Mouse (Mus musculus): ENCODE measurements around the gene Iqcf1.
"Not testable (repeated sequence)": the region's sequence is repeated elsewhere in the genome, so short reads cannot be mapped to it uniquely, and the experiment has no call there.

The Iqcf1 gene

DNA sequence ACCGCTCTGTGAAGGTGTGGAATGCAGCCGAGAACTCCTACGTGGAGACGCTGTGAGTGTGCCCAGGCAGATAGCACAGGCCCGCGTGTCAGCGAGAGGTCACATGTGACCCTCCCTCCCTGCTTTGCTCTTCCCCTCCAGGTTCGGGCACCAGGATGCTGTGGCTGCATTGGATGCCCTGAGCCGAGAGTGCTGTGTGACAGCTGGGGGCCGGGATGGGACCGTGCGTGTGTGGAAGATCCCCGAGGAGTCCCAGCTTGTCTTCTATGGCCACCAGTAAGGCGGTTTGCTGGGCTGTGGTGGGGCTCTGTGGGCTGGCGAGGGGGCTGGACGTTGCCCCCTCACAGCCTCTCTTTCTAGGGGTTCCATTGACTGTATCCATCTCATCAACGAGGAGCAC lies 16.2 kb upstream of the Iqcf1 start:
- DNase-seq = no peak

DNA sequence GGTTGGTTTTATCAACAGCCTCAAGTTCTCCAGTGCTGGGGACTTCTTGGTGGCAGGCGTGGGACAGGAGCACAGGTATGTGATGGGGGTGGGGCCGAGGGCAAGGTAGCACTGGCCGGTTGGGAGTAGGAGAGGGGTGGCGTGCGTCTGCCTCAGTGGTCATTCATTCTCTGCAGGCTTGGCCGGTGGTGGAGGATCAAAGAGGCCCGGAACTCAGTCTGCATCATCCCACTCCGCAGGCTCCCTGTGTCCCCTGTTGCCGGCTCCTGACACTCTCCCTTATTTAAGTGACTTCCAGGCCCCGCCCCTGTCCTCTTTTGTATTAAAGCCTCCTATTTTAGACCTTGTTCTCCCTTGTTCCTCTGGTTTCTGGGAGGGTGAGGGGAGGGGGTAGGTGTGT lies 14.7 kb upstream of the Iqcf1 start:
- no peak for DNase-seq

DNA sequence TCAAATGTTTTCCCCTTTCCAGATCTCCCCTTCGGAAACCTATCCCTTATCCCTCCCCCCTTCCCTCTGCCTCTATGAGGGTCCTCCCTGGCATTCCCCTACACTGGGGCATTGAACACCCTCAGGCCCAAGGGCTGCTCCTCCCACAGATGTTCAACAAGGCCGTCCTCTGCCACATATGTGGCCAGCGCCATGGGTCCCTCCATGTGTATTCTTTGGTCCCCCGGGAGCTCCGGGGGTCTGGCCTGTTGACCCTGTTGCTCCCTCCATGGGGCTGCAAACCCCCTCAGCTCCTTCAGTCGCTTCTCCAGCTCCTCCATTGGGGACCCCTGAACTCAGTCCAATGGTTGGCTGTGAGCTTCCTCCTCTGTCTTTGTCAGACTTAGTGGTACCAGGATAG lies 12.2 kb upstream of the Iqcf1 start:
- not testable (repeated sequence) for DNase-seq

DNA sequence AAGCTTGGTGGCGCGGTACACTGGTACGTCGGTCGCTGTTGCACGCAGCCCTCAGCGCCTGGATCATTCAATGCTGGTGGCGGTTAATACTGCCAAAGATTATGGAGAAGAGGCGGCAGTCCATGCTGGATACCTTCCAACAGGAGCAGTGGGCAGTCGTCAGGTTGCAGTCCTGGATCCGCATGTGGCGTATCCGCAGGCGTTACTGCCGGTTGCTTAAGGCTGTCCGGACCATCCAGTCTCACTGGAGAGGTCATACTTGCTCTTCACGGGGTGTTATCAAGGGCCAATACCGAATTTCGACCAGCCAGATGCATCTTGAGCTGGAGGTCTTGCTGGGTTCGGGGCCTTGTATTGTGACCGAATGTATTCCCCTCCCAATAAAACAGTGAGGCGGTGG lies 2.1 kb downstream of the Iqcf1 start:
- DNase-seq = no peak

DNA sequence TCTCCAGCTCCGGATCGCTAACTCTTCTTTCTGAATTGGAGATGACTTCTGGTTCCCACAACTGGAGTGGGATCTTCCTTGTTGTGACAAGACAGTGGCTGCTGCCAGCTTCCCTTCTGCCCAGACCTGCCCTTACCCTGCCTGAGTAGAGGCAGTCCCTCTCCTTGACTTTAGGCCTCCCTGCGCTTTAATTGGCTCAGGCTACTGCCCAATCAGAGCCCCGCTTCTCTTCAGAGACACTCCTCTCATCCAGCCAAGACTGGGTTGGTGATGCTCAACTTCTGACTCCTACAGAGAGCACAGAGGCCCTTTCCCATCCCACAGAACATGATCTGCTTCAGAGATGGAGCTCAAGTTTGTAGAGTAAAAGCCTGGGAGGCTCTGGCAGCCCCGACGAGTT lies 4.5 kb downstream of the Iqcf1 start:
- no peak for DNase-seq

DNA sequence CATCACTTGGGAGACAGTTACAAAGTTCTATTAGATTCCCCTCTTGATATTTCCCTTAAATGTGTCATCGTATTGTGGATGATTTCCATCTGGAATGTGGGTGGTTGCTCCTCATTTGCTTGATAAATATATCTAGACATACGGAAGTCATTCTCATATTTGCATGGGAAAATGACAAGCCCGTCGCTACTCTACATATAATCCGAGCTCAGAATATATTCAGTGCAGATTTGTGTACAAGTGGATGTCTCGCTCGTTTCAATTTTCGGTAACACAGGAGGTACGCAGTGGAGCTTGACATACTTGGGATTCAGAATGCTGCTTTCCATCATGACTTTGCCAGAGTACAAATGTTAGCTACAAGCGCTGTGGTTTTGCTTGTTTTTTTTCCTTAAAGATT lies 9.6 kb downstream of the Iqcf1 start:
- DNase-seq = no peak

DNA sequence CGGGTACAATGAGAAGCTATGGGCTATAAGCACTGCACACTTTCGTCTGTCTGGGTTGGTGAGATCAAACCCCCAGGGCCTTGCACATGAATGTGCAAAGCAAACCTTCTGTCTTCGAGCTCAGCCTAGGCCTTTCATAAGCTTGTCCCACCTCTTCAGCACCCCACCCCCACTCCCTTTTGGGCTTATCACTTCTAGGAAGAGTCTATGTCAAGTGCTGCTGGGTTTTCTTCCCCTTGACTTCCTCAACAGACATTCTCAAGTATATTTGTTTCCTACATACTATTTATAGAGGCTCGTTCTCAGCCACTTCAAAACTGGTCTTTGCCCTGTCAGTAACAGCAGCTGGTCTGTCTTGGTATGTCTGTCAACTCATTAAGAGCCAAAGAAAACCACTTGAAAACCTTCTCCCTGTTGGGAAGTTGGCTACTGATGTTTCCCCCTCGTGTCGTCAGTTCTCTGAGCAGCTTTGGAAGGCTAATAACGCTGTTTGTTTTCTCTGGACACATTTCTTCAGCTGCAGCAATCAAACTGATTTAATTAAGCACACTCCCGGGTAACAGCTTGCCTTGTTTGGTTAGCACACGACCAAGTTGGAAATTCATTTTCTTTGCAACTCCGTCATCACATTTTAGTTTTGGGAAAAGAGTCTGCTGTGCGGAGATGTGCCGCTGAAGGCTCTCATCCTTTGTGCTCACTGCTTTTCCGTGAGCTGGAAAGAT lies 13.1 kb downstream of the Iqcf1 start:
- DNase-seq = no peak

DNA sequence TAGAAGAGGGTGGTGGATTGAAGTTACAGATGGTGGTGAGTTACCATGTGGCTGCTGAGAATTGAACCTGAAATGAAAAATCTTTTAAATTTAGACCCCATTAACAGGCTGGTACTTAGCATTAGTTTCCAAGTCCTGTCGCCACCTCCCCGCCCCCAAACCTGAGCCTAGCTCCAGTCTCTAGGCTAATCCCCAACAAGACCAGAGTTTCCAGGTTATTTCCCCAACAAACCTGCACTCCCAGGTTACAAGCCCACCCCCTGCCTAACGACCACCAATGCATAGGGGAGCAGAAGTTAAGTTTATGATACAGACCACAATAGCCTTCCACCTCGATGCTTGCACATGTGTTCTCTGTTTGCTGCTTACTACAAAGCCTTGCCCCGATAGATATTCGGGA lies 13.8 kb downstream of the Iqcf1 start:
- DNase-seq = no peak

DNA sequence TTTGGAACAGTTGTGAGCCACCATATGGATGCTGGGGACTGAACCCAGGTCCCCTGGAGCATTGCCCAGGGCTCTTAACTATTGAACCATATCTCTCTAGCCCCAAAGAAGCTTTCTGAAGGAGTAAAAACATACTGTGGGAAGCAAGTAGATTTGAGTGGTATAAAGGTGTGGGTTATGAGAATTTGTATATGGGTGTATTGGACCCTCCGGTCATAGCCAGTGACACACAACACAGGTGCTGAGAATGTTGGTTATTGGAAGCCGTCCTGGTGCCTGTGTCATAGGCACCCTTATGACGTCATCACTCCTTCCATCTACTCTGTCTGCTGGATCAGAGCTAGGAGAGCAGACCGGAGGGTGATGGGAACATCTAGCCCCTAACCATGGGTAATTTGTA lies 14.5 kb downstream of the Iqcf1 start, which contains the start of gene Iqcf5:
Gene Iqcf5 (plus strand): TSS at position 301 of the 400 bp plus-strand sequence.
- no peak for DNase-seq

DNA sequence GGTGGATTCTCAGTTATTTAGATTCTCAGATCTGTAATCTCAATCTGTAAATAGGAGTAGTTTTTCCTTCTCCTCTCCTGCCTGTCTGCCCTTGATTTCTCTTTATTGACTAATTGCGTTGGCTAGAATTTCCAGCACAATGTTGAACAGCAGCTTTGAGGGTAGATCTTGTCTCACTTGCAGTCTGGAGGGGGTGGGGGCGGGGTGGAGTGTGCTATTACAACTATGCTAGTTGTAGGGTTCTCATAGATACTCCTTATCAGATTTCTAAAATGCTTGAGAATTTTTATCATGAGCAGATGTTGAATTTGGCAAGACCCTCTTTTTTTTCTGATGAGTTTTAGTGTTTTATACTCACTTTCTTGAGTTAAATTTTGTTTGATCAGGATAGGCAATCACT lies 19.7 kb downstream of the Iqcf1 start:
- DNase-seq = no peak

DNA sequence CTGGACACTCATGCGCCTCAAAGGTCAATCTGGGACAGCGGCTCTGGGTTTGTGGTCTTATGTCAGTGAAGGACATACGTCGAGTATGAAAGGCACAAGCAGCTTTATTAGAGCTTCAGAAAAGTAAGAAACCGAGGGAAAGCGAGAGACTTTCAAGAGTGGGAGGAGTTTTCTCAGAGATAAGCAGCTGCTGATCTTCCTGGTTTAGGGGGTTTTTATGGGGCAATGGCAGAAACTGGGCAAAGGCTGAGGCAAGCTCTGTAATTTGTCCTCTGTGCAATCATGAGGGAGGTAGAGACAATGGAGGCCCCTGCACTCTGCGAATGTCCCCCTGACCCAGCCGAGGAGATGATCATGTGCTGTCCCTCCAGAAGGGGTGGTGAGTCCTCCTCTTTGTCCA lies 20.1 kb downstream of the Iqcf1 start:
- no peak for DNase-seq

DNA sequence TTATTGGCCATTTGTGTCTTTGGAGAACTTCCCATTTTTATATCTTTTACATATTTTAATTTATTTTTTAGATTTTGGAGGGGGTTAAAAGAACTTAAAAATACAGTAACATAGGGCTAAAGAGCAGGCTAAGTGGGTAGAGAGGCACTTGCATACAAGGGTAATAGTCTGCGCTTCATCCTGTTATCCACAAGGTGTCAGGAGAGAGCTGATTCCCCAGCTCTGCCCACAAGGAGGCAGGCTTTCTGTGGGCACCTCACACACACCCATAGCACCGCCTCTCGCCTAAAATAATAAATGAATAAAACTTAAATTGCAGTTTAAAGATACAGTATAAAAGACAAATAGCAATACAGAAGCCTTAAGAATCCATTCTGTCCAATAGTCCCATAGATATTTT lies 32.1 kb downstream of the Iqcf1 start:
- no peak for DNase-seq

DNA sequence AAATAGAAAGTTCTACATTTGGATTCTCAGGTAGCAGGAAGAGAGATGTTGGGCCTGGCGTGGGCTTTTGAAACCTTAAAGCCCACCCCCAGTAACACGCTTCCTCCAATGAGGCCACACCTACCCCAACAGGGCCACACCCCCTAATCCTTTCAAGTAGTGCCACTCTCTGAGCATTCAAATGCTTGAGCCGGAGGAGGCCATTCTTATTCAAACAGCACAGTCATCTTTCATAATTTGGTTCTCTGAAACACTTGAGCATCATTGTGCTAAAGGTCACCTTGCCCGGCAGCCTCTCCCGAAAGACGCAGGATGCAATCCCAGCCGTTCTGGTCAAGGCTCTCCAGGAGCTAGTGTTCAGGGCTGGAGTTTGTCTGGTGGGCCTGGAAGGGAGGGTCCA lies 34.5 kb downstream of the Iqcf1 start:
- no peak for DNase-seq

DNA sequence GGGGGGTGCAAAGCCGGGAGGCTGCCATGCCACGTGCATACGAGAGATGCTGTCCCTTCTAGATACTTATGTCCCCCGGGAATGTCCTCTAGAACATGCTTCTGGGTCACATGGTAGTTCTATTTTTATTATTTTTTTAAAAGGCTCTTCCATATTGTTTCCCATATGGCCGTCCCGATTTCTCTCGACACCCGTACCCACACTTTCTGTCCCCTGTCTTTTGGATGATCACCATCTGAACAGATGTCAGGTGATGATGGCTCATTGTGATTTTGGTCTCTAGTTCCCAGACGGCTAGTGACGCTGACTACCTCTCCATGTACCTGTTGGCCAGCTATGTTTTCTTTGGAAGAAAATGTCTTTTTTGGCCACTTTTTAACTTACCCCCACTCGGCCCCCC lies 35.2 kb downstream of the Iqcf1 start:
- no peak for DNase-seq
